Mouse (Mus musculus): ENCODE measurements around the gene Mtfr2. TPM values are rescaled to one million over a fixed set of nuclear protein-coding genes. Genes with fewer than 3 reads are reported as not detected.

The Mtfr2 gene
- polyA plus RNA-seq, 1 experiment: 0.20 TPM

GRCm38 (mm10) chr10:20345736-20346135 is 1.8 kb upstream of the Mtfr2 start:
- WGBS: 65% methylated on average over 1 of the region's 1 CpGs

GRCm38 (mm10) chr10:20348894-20349293 is 1.3 kb downstream of the Mtfr2 start:
- TF ChIP-seq CTCF (conservative IDR thresholded peaks at IDR 0.05; ENCODE audit: insufficient read depth, insufficient read length, low read depth, low read length) (no peak), POLR2A (IDR thresholded peaks at IDR 0.05; ENCODE audit: low read depth, low read length) (no peak)
- 86% methylated on average over 2 of the region's 2 CpGs for WGBS

More at GRCm38 (mm10) chr10:20345736-20346135, 1.8 kb upstream of the Mtfr2 start:
- Histone ChIP-seq H3K27me3 (replicated peaks; ENCODE audit: control insufficient read depth, insufficient read depth, low read length) (no peaks in the 10 kb centered on the region), H3K36me3 (ENCODE audit: control insufficient read depth, insufficient read depth, low read length) (peaks cover 6% of the 10 kb centered on the region), H3K27ac (ENCODE audit: insufficient read depth, low read depth, low read length) (no peak overlapping the region), H3K4me3 (ENCODE audit: insufficient read depth, low read depth, low read length) (no peak overlapping the region), H3K4me1 (ENCODE audit: control insufficient read depth, insufficient read depth, low read length) (peaks cover 2% of the 10 kb centered on the region; the same call in 1 of the 2 replicates)
- TF ChIP-seq POLR2A (IDR thresholded peaks at IDR 0.05; ENCODE audit: low read depth, low read length) (no peak), CTCF (conservative IDR thresholded peaks at IDR 0.05; ENCODE audit: insufficient read depth, insufficient read length, low read depth, low read length) (no peak)
- DNase-seq: peak; percentile 24

GRCm38 (mm10) chr10:20361542-20362449 is 14.2 kb downstream of the Mtfr2 start:
- no peak overlapping the region for H3K27ac ChIP-seq (ENCODE audit: insufficient read depth, low read depth, low read length)
- peak; percentile 67 for TF ChIP-seq CTCF (conservative IDR thresholded peaks at IDR 0.05; ENCODE audit: insufficient read depth, insufficient read length, low read depth, low read length)
- TF ChIP-seq POLR2A (IDR thresholded peaks at IDR 0.05; ENCODE audit: low read depth, low read length): no peak
- DNase-seq: peak; percentile 34
- H3K4me3 ChIP-seq (ENCODE audit: insufficient read depth, low read depth, low read length): no peak overlapping the region
- no peaks in the 10 kb centered on the region for H3K27me3 ChIP-seq (replicated peaks; ENCODE audit: control insufficient read depth, insufficient read depth, low read length)
- no peaks in the 10 kb centered on the region for H3K4me1 ChIP-seq (ENCODE audit: control insufficient read depth, insufficient read depth, low read length)
- H3K36me3 ChIP-seq (ENCODE audit: control insufficient read depth, insufficient read depth, low read length): no peaks in the 10 kb centered on the region
- WGBS: 63% methylated on average over 10 of the region's 10 CpGs

More at GRCm38 (mm10) chr10:20348894-20349293, 1.3 kb downstream of the Mtfr2 start:
- H3K4me3 ChIP-seq (ENCODE audit: insufficient read depth, low read depth, low read length): no peak overlapping the region
- H3K36me3 ChIP-seq (ENCODE audit: control insufficient read depth, insufficient read depth, low read length): peaks cover 3% of the 10 kb centered on the region
- no peak overlapping the region for H3K27ac ChIP-seq (ENCODE audit: insufficient read depth, low read depth, low read length)
- no peaks in the 10 kb centered on the region for H3K27me3 ChIP-seq (replicated peaks; ENCODE audit: control insufficient read depth, insufficient read depth, low read length)
- peaks cover 2% of the 10 kb centered on the region; the same call in 1 of the 2 replicates for H3K4me1 ChIP-seq (ENCODE audit: control insufficient read depth, insufficient read depth, low read length)
- DNase-seq: no peak

GRCm38 (mm10) chr10:20362450-20363118 is 15.0 kb downstream of the Mtfr2 start:
- no peak for TF ChIP-seq CTCF (conservative IDR thresholded peaks at IDR 0.05; ENCODE audit: insufficient read depth, insufficient read length, low read depth, low read length)
- no peak for TF ChIP-seq POLR2A (IDR thresholded peaks at IDR 0.05; ENCODE audit: low read depth, low read length)

GRCm38 (mm10) chr10:20372046-20372445 is 24.5 kb downstream of the Mtfr2 start:
- TF ChIP-seq POLR2A (IDR thresholded peaks at IDR 0.05; ENCODE audit: low read depth, low read length) (no peak), CTCF (conservative IDR thresholded peaks at IDR 0.05; ENCODE audit: insufficient read depth, insufficient read length, low read depth, low read length) (peak; percentile 16; the same call in 1 of the 2 replicates)
- WGBS: 98% methylated on average over 5 of the region's 5 CpGs
- no peaks in the 10 kb centered on the region for H3K36me3 ChIP-seq (ENCODE audit: control insufficient read depth, insufficient read depth, low read length)
- no peaks in the 10 kb centered on the region for H3K4me1 ChIP-seq (ENCODE audit: control insufficient read depth, insufficient read depth, low read length)
- no peak for DNase-seq
- no peak overlapping the region for H3K27ac ChIP-seq (ENCODE audit: insufficient read depth, low read depth, low read length)
- H3K27me3 ChIP-seq (replicated peaks; ENCODE audit: control insufficient read depth, insufficient read depth, low read length): no peaks in the 10 kb centered on the region
- H3K4me3 ChIP-seq (ENCODE audit: insufficient read depth, low read depth, low read length): no peak overlapping the region

More at GRCm38 (mm10) chr10:20362450-20363118, 15.0 kb downstream of the Mtfr2 start:
- H3K4me3 ChIP-seq (ENCODE audit: insufficient read depth, low read depth, low read length): no peak overlapping the region
- no peak for DNase-seq
- H3K27me3 ChIP-seq (replicated peaks; ENCODE audit: control insufficient read depth, insufficient read depth, low read length): no peaks in the 10 kb centered on the region
- no peaks in the 10 kb centered on the region for H3K36me3 ChIP-seq (ENCODE audit: control insufficient read depth, insufficient read depth, low read length)
- H3K27ac ChIP-seq (ENCODE audit: insufficient read depth, low read depth, low read length): no peak overlapping the region
- no peaks in the 10 kb centered on the region for H3K4me1 ChIP-seq (ENCODE audit: control insufficient read depth, insufficient read depth, low read length)
- 86% methylated on average over 4 of the region's 4 CpGs for WGBS

- Histone ChIP-seq H3K27ac (ENCODE audit: insufficient read depth, low read depth, low read length) (no peak overlapping the region), H3K4me3 (ENCODE audit: insufficient read depth, low read depth, low read length) (no peak overlapping the region), H3K4me1 (ENCODE audit: control insufficient read depth, insufficient read depth, low read length) (no peaks in the 10 kb centered on the region), H3K27me3 (replicated peaks; ENCODE audit: control insufficient read depth, insufficient read depth, low read length) (no peaks in the 10 kb centered on the region), H3K36me3 (ENCODE audit: control insufficient read depth, insufficient read depth, low read length) (no peaks in the 10 kb centered on the region)
- no peak for TF ChIP-seq POLR2A (IDR thresholded peaks at IDR 0.05; ENCODE audit: low read depth, low read length)
- TF ChIP-seq CTCF (conservative IDR thresholded peaks at IDR 0.05; ENCODE audit: insufficient read depth, insufficient read length, low read depth, low read length): no peak
- WGBS: 89% methylated on average over 9 of the region's 9 CpGs
- no peak for DNase-seq
These were observed 30.1 kb downstream of the Mtfr2 start for GRCm38 (mm10) chr10:20377621-20378020.

Measured in kidney, adult 2 months (tissue).